In genomic region chr12:82387647-82388046, GRCm38 (mm10) we compare ENCODE assay signal across 16 mouse cellular contexts.
A peak's percentile ranks its signal among the peaks of the same experiment; 100 is the strongest.
DNase-seq lines count a peak whose midpoint lies in the region; ATAC-seq and TF ChIP-seq lines count a peak whose summit lies in the region.
"Had no signal": no experiment of that assay in that cellular context is flagged by ENCODE, and none has a peak within 500 bp of the region (broad histone marks: within the 10 kb centered on the region; RNA-seq: fewer than 3 reads in every experiment).

No protein-coding gene starts in this region.

- H3K27ac ChIP-seq in gastrocnemius, adult 2 months: no peak overlapping the region
- H3K27ac ChIP-seq: hindbrain, embryonic 15.5 days had no signal

- no peak overlapping the region for H3K4me3 ChIP-seq in gastrocnemius, adult 2 months
- H3K4me3 ChIP-seq: heart, embryonic 12.5 days; hindbrain, embryonic 15.5 days had no signal

- no peak for TF ChIP-seq CTCF in gastrocnemius, adult 2 months (IDR thresholded peaks at IDR 0.05)

- DNase-seq in frontal cortex, postnatal 25 days (ENCODE audit: low spot score in 2 of 2): no peak
- DNase-seq in cerebellum, adult 11-12 months: peak; percentile 93
- peak; percentile 76 for DNase-seq in layer of hippocampus, adult 11-12 months (ENCODE audit: low spot score)
- peak; percentile 66 to 84 for DNase-seq in right cerebral cortex, postnatal 10 days (ENCODE audit: low spot score in 2 of 2)
- no peak for DNase-seq in embryo, embryonic 10 days (ENCODE audit: low spot score)
- no peak for DNase-seq in kidney, postnatal 36 days
- DNase-seq in gastrocnemius, adult 2 months: no peak
- DNase-seq: adrenal gland, adult 8-10 months; kidney, postnatal 10 days; lung, postnatal 14 days; midbrain, embryonic 14.5 days; spleen, adult 18-20 months; thymus, adult 2 months had no signal

- ATAC-seq in frontal cortex, adult (ENCODE audit: low TSS enrichment): peak; percentile 73

- intact Hi-C loops in gastrocnemius, adult 2 months (cut with DNase I): no loop called here

Comparison
In these comparisons a context has a peak if more than half of its experiments do, and no peak if none do; other contexts are left out.
1. DNase-seq: peak in cerebellum, adult 11-12 months (single experiment), layer of hippocampus, adult 11-12 months (single experiment) and right cerebral cortex, postnatal 10 days (2 of 2); none in frontal cortex, postnatal 25 days (0 of 2), embryo, embryonic 10 days (single experiment), kidney, postnatal 36 days (0 of 2) and gastrocnemius, adult 2 months (single experiment).